Mouse (Mus musculus) kidney, postnatal 10 days (tissue): ENCODE measurements at regions not wholly inside any gene's neighbourhood (a gene's known extent, or its start where the extent isn't known, plus 50 kb on each side); places are given as distances from the start of the nearest gene placed in this dataset.

Experiments used
- DNase-seq: peaks from one replicate; pipeline ENCODE4 v3.0.0; 2021; ENCODE audit warnings: mixed read lengths

DNA sequence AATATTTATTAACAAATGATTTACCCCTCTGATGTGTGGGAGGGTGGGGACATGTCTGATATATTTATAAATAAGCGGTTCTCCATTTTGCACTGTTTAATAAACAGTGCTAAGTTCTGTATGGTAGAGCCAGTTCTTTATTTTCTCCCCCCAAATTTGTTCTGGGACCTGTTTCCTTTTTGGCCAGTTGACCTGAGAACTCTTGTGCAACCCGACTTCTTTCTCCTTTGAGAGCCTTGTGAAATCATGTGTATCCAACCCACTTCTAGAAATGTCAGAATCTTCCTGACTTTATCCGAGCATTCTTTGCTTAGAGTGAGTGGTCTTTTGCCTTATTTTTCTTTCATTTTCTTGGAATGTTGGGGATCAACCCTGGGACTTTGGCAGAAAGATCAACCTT lies 102.6 kb upstream of the Tgfbr2 start:
- no peak for DNase-seq

DNA sequence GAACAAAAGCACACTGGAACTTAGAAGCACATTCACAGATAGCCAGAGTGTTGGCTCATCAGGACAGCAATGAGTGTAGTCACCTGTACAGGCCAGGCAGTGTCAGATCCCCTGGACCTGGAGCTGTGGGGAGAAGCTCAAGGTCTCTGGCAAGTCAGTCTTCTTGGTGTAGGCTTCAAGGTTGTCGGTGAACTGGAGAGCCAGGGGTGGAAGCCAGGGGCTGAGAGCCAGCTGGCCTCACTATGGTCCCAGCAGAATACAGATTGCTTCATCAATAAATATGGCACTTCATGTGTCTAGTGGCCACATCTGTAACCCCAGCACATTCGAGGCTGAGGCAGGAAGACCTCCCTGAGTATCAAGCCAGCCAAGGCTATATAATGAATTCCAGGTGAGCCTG lies 101.0 kb upstream of the Tgfbr2 start:
- DNase-seq, result no peak

DNA sequence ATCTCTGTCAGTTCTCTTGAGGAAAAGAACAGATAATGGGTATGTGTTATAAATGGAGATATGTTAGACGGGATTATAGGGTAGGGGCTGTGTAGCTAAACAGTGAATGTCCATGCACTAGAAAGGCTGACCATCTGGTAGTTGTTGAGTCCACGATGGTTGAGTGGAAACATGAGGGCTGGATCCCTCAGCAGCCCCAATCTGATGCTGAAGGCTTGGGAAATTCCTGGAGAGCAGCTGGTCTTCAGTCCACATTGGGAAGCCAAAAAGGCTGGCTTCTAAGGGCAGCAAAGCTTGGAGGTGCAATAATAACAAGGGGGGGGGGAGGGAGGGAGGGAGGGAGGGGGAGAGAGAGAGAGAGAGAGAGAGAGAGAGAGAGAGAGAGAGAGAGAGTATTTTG lies 97.3 kb upstream of the Tgfbr2 start:
- no peak for DNase-seq

DNA sequence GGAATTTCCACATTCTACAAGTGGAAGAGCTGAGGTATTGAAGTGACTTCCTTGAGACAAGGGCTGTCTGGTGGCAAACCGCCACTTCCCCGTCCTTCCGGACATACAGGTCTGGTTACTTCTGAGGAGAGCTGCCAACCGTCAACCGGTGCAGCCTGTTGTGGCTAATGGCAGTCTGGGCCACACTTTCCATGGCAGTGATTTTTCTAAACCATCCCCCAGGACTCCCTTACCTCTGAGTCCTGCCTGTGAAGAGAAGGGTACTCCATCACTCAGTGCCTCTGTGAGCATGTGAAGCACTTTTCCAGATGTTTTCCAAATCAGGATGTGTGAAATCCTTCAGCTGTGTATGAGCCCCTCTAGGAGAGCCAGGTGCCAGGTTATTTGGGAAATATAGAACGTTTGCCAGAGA lies 95.3 kb upstream of the Tgfbr2 start:
- DNase-seq, result peak; percentile 70

- DNase-seq, result no peak
Observed at GRCm38 (mm10) chr9:116267411-116267810, 92.3 kb upstream of the Tgfbr2 start.

DNA sequence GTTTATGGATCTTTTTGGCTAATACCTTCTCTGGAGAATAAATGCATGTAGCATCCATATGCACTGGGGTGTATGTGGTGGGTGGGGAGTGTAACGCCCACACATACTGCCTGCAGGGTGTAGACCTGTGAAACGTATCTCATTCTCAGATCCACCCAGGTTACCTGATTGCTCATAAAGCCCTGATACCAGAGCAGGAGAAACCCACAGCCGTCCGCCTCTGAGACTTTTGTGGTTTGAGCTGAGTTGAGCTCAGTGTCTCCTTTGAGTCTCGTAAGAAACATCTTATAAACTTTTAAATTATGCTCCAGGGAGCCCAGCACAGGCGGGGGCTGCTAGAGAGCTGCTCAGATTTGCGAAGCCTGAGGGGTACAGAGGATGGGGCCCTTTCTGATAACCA lies 88.7 kb upstream of the Tgfbr2 start:
- DNase-seq, result no peak

DNA sequence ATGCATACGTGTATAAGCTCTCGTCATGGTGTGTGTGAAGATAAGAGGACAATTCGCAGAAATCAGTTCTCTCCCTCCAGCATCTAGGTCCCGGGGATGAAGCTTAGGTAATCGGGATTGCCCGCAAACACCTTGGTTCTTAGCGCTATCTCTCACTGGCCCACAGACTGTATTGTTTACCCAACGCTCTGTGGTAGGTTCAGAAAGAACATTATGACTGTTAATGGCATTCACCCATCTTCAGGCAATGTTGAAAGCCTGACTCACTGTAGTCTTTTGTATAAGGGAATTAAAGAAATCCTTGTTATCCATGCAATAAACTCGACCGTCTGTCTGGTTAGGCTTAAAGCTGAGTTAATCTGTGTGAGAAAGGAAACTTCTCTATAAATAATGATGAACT lies 84.4 kb upstream of the Tgfbr2 start:
- no peak for DNase-seq

DNA sequence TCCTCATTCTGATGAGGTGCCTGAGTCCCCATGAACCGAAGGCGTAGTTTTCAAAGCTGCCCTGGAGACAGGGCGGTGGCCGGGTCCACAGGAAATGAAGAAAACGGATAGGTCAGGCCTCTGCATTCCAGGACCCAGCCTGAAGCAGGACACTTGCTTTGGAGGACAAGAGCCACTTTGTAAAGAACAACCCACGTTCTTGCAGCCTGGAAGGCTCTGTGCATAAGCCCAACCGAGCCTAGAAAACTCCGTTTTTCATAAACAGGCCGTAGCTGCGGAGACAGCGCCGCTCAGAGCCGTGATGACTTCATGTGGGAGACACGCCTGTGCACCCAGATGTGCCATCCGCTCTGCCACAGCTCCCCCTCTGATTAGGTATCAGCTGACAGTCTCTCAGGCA lies 78.4 kb upstream of the Tgfbr2 start:
- peak; percentile 46 for DNase-seq

GRCm38 (mm10) chr9:116252788-116253187 lies 77.6 kb upstream of the Tgfbr2 start:
- no peak for DNase-seq

DNA sequence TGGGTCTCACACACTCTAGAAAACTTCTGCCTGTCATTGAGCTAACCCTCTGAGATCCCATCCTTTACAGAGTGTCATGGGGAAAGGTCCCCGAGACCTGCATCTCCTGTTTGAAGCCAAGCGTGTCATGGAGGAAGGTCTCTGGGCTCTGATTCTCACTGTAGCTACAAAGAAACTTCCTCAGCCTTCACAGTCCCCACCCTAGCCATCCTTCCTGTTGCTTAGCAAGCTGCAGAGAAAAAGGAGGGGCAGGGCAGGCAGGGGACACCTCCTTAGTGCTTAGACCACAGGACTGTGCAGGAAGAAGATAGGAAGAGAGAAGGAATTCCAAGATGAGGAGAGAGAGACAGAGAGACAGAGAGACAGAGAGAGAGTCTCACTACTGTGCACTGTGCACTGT lies 74.6 kb upstream of the Tgfbr2 start:
- DNase-seq, result peak; percentile 43

GRCm38 (mm10) chr9:116245136-116245535 lies 70.0 kb upstream of the Tgfbr2 start:
- no peak for DNase-seq

- no peak for DNase-seq
Observed at GRCm38 (mm10) chr9:116244619-116244899, 69.4 kb upstream of the Tgfbr2 start.

GRCm38 (mm10) chr9:116243775-116244618 lies 68.8 kb upstream of the Tgfbr2 start:
- no peak for DNase-seq

GRCm38 (mm10) chr9:116241933-116242526 lies 66.9 kb upstream of the Tgfbr2 start:
- DNase-seq, result no peak

DNA sequence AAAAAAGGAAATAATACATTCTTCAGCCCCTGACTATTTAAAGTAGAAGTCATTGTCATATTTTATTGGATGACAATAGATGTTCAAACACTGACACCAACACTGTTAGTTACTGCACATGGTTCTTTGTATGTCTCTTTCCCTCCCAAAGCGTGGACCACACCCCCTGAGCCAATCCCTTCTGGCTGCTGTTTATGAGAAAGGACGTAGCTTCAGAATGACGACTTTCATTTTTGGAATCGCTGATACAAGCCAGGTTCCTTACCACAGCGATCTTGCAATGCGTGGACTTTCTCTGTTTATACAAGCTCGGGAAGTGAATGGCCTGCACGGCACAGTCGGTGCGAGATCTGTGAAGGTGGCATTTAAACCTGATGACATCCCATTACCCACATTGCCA lies 66.1 kb upstream of the Tgfbr2 start:
- DNase-seq, result no peak

GRCm38 (mm10) chr9:116236836-116237235 lies 61.7 kb upstream of the Tgfbr2 start:
- DNase-seq, result no peak

GRCm38 (mm10) chr9:116234170-116234569 lies 59.0 kb upstream of the Tgfbr2 start:
- DNase-seq, result no peak

- no peak for DNase-seq
Observed at GRCm38 (mm10) chr9:116232386-116232785, 57.2 kb upstream of the Tgfbr2 start.

DNA sequence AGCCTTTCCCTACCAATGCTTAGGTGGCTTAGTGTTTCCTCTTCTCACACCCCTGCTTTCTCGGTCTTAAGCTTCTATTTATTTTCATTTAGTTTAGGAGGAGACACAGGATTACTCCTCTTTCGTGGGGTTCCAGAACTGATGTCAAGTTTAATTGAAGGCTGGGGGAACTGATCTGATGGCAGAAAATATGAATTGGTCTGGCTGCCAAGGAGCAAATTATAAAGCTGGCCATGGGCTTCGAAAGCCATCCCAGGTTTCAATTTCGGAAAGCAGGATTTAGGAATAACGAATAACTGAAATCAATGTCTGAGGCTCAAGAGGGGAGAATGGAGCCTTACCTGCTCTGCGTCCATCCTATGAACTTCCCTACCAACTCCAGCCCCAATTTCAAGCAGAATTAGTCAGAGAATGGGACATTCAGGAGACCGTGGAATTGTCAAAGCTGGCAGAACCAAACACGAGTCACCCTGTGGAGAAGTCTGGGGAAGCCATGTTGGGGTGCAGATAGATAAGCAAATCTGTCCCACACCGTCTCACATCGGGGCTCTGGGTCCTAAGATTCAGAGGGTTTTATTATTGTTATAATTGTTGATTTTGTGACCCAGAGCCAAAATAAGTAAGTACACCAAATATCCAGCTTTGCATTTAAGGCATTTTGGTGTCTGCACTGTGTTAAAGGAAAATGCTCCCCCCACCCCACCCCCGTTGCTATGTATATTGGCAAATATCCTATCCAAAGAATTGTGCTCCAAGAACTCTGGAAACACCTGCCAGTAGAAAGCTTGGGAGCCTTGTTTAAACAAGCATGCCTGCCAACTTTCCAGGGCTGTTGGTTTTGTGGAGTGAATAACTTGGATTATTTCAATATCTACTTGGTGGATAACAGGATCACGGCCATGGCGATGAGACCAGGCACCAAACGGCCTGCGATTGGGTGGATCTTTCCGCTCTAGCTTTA lies 56.5 kb upstream of the Tgfbr2 start:
- DNase-seq, result no peak

GRCm38 (mm10) chr9:116230346-116230745 lies 55.2 kb upstream of the Tgfbr2 start:
- DNase-seq, result no peak

- DNase-seq, result peak; percentile 44
Observed at GRCm38 (mm10) chr9:116228443-116228842, 53.3 kb upstream of the Tgfbr2 start.

DNA sequence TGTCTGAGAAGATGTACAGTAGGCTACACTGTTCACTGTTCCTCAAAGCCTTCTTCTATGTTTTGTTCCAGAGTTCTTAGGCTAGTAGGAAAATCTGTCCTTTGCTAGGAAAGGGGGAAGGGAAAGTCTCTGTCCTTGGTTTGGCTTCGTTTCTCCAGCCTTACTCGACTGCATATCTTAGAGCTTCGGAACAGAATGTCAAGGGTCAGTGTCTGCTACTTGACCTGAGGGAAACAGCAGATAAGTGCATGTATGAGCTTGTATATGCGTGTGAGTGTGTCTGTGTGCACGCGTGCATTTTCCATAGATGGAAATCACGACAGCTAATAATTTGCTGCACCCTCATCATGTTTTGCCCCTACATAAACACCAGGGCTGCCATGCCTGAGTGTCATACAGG lies 52.6 kb upstream of the Tgfbr2 start:
- no peak for DNase-seq
